Comparison of ENCODE assay signal across 42 mouse cellular contexts in genomic region chr1:173192059-173192458, GRCm38 (mm10). TPM values are rescaled to one million over a fixed set of nuclear protein-coding genes. Genes with fewer than 3 reads are reported as not detected.
"Had no signal": no experiment of that assay in that cellular context is flagged by ENCODE, and none has a peak within 500 bp of the region (broad histone marks: within the 10 kb centered on the region; RNA-seq: fewer than 3 reads in every experiment).

No protein-coding gene starts in this region.

- H3K4me1 ChIP-seq: heart, embryonic 10.5 days; heart, embryonic 12.5 days; hindbrain, embryonic 10.5 days; hindbrain, embryonic 12.5 days; intestine, embryonic 15.5 days; limb, embryonic 10.5 days; limb, embryonic 12.5 days; liver, embryonic 13.5 days had no signal

- H3K27ac ChIP-seq: gastrocnemius, adult 2 months; heart, embryonic 10.5 days; hindbrain, embryonic 10.5 days; hindbrain, embryonic 12.5 days; hindbrain, embryonic 14.5 days; intestine, embryonic 15.5 days; left cerebral cortex, adult 2 months; limb, embryonic 10.5 days; limb, embryonic 12.5 days; liver, embryonic 13.5 days had no signal

- H3K9me3 ChIP-seq: heart, embryonic 10.5 days; heart, embryonic 12.5 days; hindbrain, embryonic 10.5 days; hindbrain, embryonic 12.5 days; intestine, embryonic 15.5 days; limb, embryonic 10.5 days; limb, embryonic 12.5 days; liver, embryonic 13.5 days had no signal

- H3K27me3 ChIP-seq: heart, embryonic 12.5 days; hindbrain, embryonic 12.5 days; intestine, embryonic 15.5 days; limb, embryonic 12.5 days; liver, embryonic 13.5 days had no signal

- ATAC-seq: hindbrain, embryonic 16.5 days; inflammation-experienced regulatory T-cells, adult 6 months; intestine, embryonic 15.5 days; intestine, postnatal 0 days had no signal

- H3K4me3 ChIP-seq: gastrocnemius, adult 2 months; heart, embryonic 10.5 days; heart, embryonic 12.5 days; hindbrain, embryonic 10.5 days; hindbrain, embryonic 12.5 days; intestine, embryonic 15.5 days; left cerebral cortex, adult 2 months; limb, embryonic 10.5 days; limb, embryonic 12.5 days; liver, embryonic 13.5 days had no signal

- DNase-seq: gastrocnemius, adult 2 months; gastrocnemius, postnatal 10 days; gastrocnemius, postnatal 25 days; heart, adult 18-20 months; heart, postnatal 10 days; heart, postnatal 4 days; kidney, adult 18-20 months; kidney, adult 8-10 months; kidney, postnatal 10 days; kidney, postnatal 25 days; kidney, postnatal 4 days; layer of hippocampus, adult 9-11 months; layer of hippocampus, postnatal 36 days; liver; liver, embryonic 13.5 days had no signal

- H3K36me3 ChIP-seq: heart, embryonic 10.5 days; heart, embryonic 12.5 days; hindbrain, embryonic 10.5 days; hindbrain, embryonic 12.5 days; intestine, embryonic 15.5 days; limb, embryonic 10.5 days; limb, embryonic 12.5 days; liver, embryonic 13.5 days had no signal

RNA-seq across cellular contexts. Expression of gene Olfr1406, which starts 1.6 kb away (rescaled TPM):
- total RNA-seq: gastrocnemius, adult 2 months; gastrocnemius, postnatal 10 days; gastrocnemius, postnatal 25 days; gastrocnemius, postnatal 4 days; granulocyte monocyte progenitor cell, adult 5-6 weeks; heart, adult 18-20 months; heart, adult 8-10 months; heart, postnatal 10 days; heart, postnatal 25 days; heart, postnatal 4 days; layer of hippocampus, adult 18-20 months; layer of hippocampus, adult 8-10 months; layer of hippocampus, postnatal 14 days; layer of hippocampus, postnatal 36 days; left cerebral cortex, adult 2 months; left cerebral cortex, postnatal 14 days; left cerebral cortex, postnatal 36 days had no signal
- polyA plus RNA-seq: heart, embryonic 10.5 days; heart, embryonic 12.5 days; heart, embryonic 14.5 days; heart, embryonic 16.5 days; hindbrain, embryonic 10.5 days; hindbrain, embryonic 12.5 days; hindbrain, embryonic 14.5 days; hindbrain, embryonic 16.5 days; inflammation-experienced regulatory T-cells, adult 6 months; intestine, embryonic 15.5 days; intestine, postnatal 0 days; kidney, embryonic 14.5 days; kidney, embryonic 16.5 days; limb, embryonic 10.5 days; limb, embryonic 12.5 days; limb, embryonic 14.5 days; liver, embryonic 11.5 days; liver, embryonic 13.5 days had no signal

RNA-seq across cellular contexts. Expression of gene Olfr218, which starts 5.5 kb away (rescaled TPM):
- total RNA-seq: gastrocnemius, adult 2 months; gastrocnemius, postnatal 10 days; gastrocnemius, postnatal 25 days; gastrocnemius, postnatal 4 days; granulocyte monocyte progenitor cell, adult 5-6 weeks; heart, adult 18-20 months; heart, adult 8-10 months; heart, postnatal 10 days; heart, postnatal 25 days; heart, postnatal 4 days; layer of hippocampus, adult 18-20 months; layer of hippocampus, adult 8-10 months; layer of hippocampus, postnatal 14 days; layer of hippocampus, postnatal 36 days; left cerebral cortex, adult 2 months; left cerebral cortex, postnatal 14 days; left cerebral cortex, postnatal 36 days had no signal
- polyA plus RNA-seq: heart, embryonic 10.5 days; heart, embryonic 12.5 days; heart, embryonic 14.5 days; heart, embryonic 16.5 days; hindbrain, embryonic 10.5 days; hindbrain, embryonic 12.5 days; hindbrain, embryonic 14.5 days; hindbrain, embryonic 16.5 days; inflammation-experienced regulatory T-cells, adult 6 months; intestine, embryonic 15.5 days; intestine, postnatal 0 days; kidney, embryonic 14.5 days; kidney, embryonic 16.5 days; limb, embryonic 10.5 days; limb, embryonic 12.5 days; limb, embryonic 14.5 days; liver, embryonic 11.5 days; liver, embryonic 13.5 days had no signal

RNA-seq across cellular contexts. Expression of gene Olfr1404, which starts 20.1 kb away (rescaled TPM):
- total RNA-seq: gastrocnemius, adult 2 months; gastrocnemius, postnatal 10 days; gastrocnemius, postnatal 25 days; gastrocnemius, postnatal 4 days; granulocyte monocyte progenitor cell, adult 5-6 weeks; heart, adult 18-20 months; heart, adult 8-10 months; heart, postnatal 10 days; heart, postnatal 25 days; heart, postnatal 4 days; layer of hippocampus, adult 18-20 months; layer of hippocampus, adult 8-10 months; layer of hippocampus, postnatal 14 days; layer of hippocampus, postnatal 36 days; left cerebral cortex, adult 2 months; left cerebral cortex, postnatal 14 days; left cerebral cortex, postnatal 36 days had no signal
- polyA plus RNA-seq: heart, embryonic 10.5 days; heart, embryonic 12.5 days; heart, embryonic 14.5 days; heart, embryonic 16.5 days; hindbrain, embryonic 10.5 days; hindbrain, embryonic 12.5 days; hindbrain, embryonic 14.5 days; hindbrain, embryonic 16.5 days; inflammation-experienced regulatory T-cells, adult 6 months; intestine, embryonic 15.5 days; intestine, postnatal 0 days; kidney, embryonic 14.5 days; kidney, embryonic 16.5 days; limb, embryonic 10.5 days; limb, embryonic 12.5 days; limb, embryonic 14.5 days; liver, embryonic 11.5 days; liver, embryonic 13.5 days had no signal

RNA-seq across cellular contexts. Expression of gene Fcer1a, which starts 35.0 kb away (rescaled TPM):
- total RNA-seq: gastrocnemius, postnatal 25 days; heart, adult 18-20 months; heart, adult 8-10 months; heart, postnatal 10 days; heart, postnatal 25 days; heart, postnatal 4 days; layer of hippocampus, adult 18-20 months; layer of hippocampus, adult 8-10 months; layer of hippocampus, postnatal 14 days; layer of hippocampus, postnatal 36 days; left cerebral cortex, adult 2 months; left cerebral cortex, postnatal 14 days; left cerebral cortex, postnatal 36 days had no signal
- polyA plus RNA-seq: heart, embryonic 10.5 days; heart, embryonic 12.5 days; heart, embryonic 14.5 days; heart, embryonic 16.5 days; hindbrain, embryonic 10.5 days; hindbrain, embryonic 12.5 days; hindbrain, embryonic 14.5 days; hindbrain, embryonic 16.5 days; inflammation-experienced regulatory T-cells, adult 6 months; intestine, embryonic 15.5 days; intestine, postnatal 0 days; kidney, embryonic 14.5 days; kidney, embryonic 16.5 days; limb, embryonic 10.5 days; limb, embryonic 12.5 days had no signal

RNA-seq across cellular contexts. Expression of gene Olfr1408, which starts 54.9 kb away (rescaled TPM):
- total RNA-seq: gastrocnemius, adult 2 months; gastrocnemius, postnatal 10 days; gastrocnemius, postnatal 25 days; gastrocnemius, postnatal 4 days; granulocyte monocyte progenitor cell, adult 5-6 weeks; heart, adult 18-20 months; heart, adult 8-10 months; heart, postnatal 10 days; heart, postnatal 25 days; heart, postnatal 4 days; layer of hippocampus, adult 18-20 months; layer of hippocampus, adult 8-10 months; layer of hippocampus, postnatal 14 days; layer of hippocampus, postnatal 36 days; left cerebral cortex, adult 2 months; left cerebral cortex, postnatal 14 days; left cerebral cortex, postnatal 36 days had no signal
- polyA plus RNA-seq: heart, embryonic 10.5 days; heart, embryonic 12.5 days; heart, embryonic 14.5 days; heart, embryonic 16.5 days; hindbrain, embryonic 10.5 days; hindbrain, embryonic 12.5 days; hindbrain, embryonic 14.5 days; hindbrain, embryonic 16.5 days; inflammation-experienced regulatory T-cells, adult 6 months; intestine, embryonic 15.5 days; intestine, postnatal 0 days; kidney, embryonic 14.5 days; kidney, embryonic 16.5 days; limb, embryonic 10.5 days; limb, embryonic 12.5 days; limb, embryonic 14.5 days; liver, embryonic 13.5 days had no signal
